ENCODE assay signal across 9 mouse cellular contexts in genomic region chr1:74094497-74095270, GRCm38 (mm10). TPM values are rescaled to one million over a fixed set of nuclear protein-coding genes. Genes with fewer than 3 reads are reported as not detected.
DNase-seq lines count a peak whose midpoint lies in the region; ATAC-seq and TF ChIP-seq lines count a peak whose summit lies in the region.
"Had no signal": no experiment of that assay in that cellular context is flagged by ENCODE, and none has a peak within 500 bp of the region (broad histone marks: within the 10 kb centered on the region; RNA-seq: fewer than 3 reads in every experiment).

No protein-coding gene starts in this region.

- no peak overlapping the region for H3K9ac ChIP-seq in limb, embryonic 15.5 days

- H3K4me1 ChIP-seq in lung, adult 2 months (ENCODE audit: control insufficient read depth, insufficient read depth, low read length) = peaks cover 15% of the 10 kb centered on the region
- H3K4me1 ChIP-seq in embryonic facial prominence, embryonic 10.5 days = peaks cover 95% of the 10 kb centered on the region
- H3K4me1 ChIP-seq in limb, embryonic 15.5 days = peaks cover 78% of the 10 kb centered on the region

- 61% methylated on average over 7 of the region's 7 CpGs for WGBS in lung, adult 2 months
- WGBS in embryonic facial prominence, embryonic 10.5 days = 48% methylated on average over 7 of the region's 7 CpGs
- 32% methylated on average over 7 of the region's 7 CpGs for WGBS in limb, embryonic 15.5 days

- DNase-seq in embryo, embryonic 10 days (ENCODE audit: low spot score) = peak; percentile 49
- no peak for DNase-seq in embryo, embryonic 9.5 days (ENCODE audit: extremely low spot score)
- peak; percentile 65 for DNase-seq in lung, postnatal 10 days
- no peak for DNase-seq in lung, adult 2 months
- DNase-seq in embryonic facial prominence, embryonic 10.5 days (ENCODE audit: low spot score) = peak; percentile 42
- DNase-seq in adrenal gland, postnatal 10 days = no peak
- no peak for DNase-seq in gastrocnemius, postnatal 4 days (ENCODE audit: low spot score in 2 of 2)

- ATAC-seq in limb, embryonic 15.5 days (ENCODE audit: insufficient number of reproducible peaks, low FRiP score, low TSS enrichment, low read depth) = no peak

- no peaks in the 10 kb centered on the region for H3K9me3 ChIP-seq in embryonic facial prominence, embryonic 10.5 days
- no peaks in the 10 kb centered on the region for H3K9me3 ChIP-seq in limb, embryonic 15.5 days

- H3K4me2 ChIP-seq in limb, embryonic 15.5 days = peak overlapping the region; percentile 27; the same call in 1 of the 2 replicates

- peaks cover 62% of the 10 kb centered on the region for H3K27me3 ChIP-seq in embryonic facial prominence, embryonic 10.5 days (replicated peaks; ENCODE audit: low read depth, poor library complexity, severe bottlenecking)
- peaks cover 11% of the 10 kb centered on the region for H3K27me3 ChIP-seq in limb, embryonic 15.5 days

- no peak overlapping the region for H3K4me3 ChIP-seq in lung, adult 2 months (replicated peaks; ENCODE audit: extremely low read depth, low read depth, low read length)
- no peak overlapping the region for H3K4me3 ChIP-seq in embryonic facial prominence, embryonic 10.5 days
- H3K4me3 ChIP-seq in limb, embryonic 15.5 days = no peak overlapping the region

- peak overlapping the region; percentile 73 for H3K27ac ChIP-seq in embryonic facial prominence, embryonic 10.5 days (replicated peaks)
- 0 out of 2 replicates have a peak overlapping the region, but pooled peaks have one; percentile 6 for H3K27ac ChIP-seq in limb, embryonic 15.5 days

- TF ChIP-seq POLR2A in lung, adult 2 months (IDR thresholded peaks at IDR 0.05; ENCODE audit: borderline replicate concordance, extremely low read depth, low read depth, low read length) = no peak

- TF ChIP-seq CTCF in lung, adult 2 months (IDR thresholded peaks at IDR 0.05; ENCODE audit: insufficient read depth, low read length) = no peak

- H3K36me3 ChIP-seq in embryonic facial prominence, embryonic 10.5 days (replicated peaks) = no peaks in the 10 kb centered on the region
- H3K36me3 ChIP-seq in limb, embryonic 15.5 days = no peaks in the 10 kb centered on the region

RNA-seq across cellular contexts. Expression of gene Tns1, which starts 29.6 kb away (rescaled TPM):
- polyA plus RNA-seq in lung, adult 2 months (2012; rRNA removed) = 781 and 1,078 TPM in 2 replicates
- polyA plus RNA-seq in embryonic facial prominence, embryonic 10.5 days (2016; fragmentation: Nextera tagmentation; extraction: Ambion mirVana) = 27.4 and 30.4 TPM in 2 replicates
- 59.9 and 65.2 TPM in 2 replicates for polyA plus RNA-seq in limb, embryonic 15.5 days (2015; fragmentation: Nextera tagmentation; extraction: Ambion mirVana)
- 100 to 1,000 TPM; 284 to 309 TPM for total RNA-seq in adrenal gland, postnatal 10 days (2021)
- total RNA-seq in gastrocnemius, postnatal 4 days (2021) = 100 to 1,000 TPM; 259 to 265 TPM

RNA-seq across cellular contexts. Expression of gene Rufy4, which starts 30.7 kb away (rescaled TPM):
- polyA plus RNA-seq in lung, adult 2 months (2012; rRNA removed) = 1.4 and 1.6 TPM in 2 replicates
- polyA plus RNA-seq in embryonic facial prominence, embryonic 10.5 days (2016; fragmentation: Nextera tagmentation; extraction: Ambion mirVana) = 0.06 and 0.15 TPM in 2 replicates
- polyA plus RNA-seq in limb, embryonic 15.5 days (2015; fragmentation: Nextera tagmentation; extraction: Ambion mirVana) = 0.35 and 0.84 TPM in 2 replicates
- 1 to 10 TPM; 3.4 to 4.3 TPM for total RNA-seq in adrenal gland, postnatal 10 days (2021)
- under 1 TPM; 0.52 to 0.54 TPM for total RNA-seq in gastrocnemius, postnatal 4 days (2021)
- total RNA-seq: layer of hippocampus, postnatal 25 days had no signal

RNA-seq across cellular contexts. Expression of gene Cxcr2, which starts 59.1 kb away (rescaled TPM):
- 3.2 and 6.4 TPM in 2 replicates for polyA plus RNA-seq in lung, adult 2 months (2012; rRNA removed)
- 0.05 and 0.22 TPM in 2 replicates for polyA plus RNA-seq in embryonic facial prominence, embryonic 10.5 days (2016; fragmentation: Nextera tagmentation; extraction: Ambion mirVana)
- 0.45 and 0.51 TPM in 2 replicates for polyA plus RNA-seq in limb, embryonic 15.5 days (2015; fragmentation: Nextera tagmentation; extraction: Ambion mirVana)
- total RNA-seq in adrenal gland, postnatal 10 days (2021) = 1 to 10 TPM in 1 of 2 experiments, under 1 TPM in 1; 0.48 to 1.6 TPM
- total RNA-seq in gastrocnemius, postnatal 4 days (2021) = under 1 TPM in 1 of 2 experiments, not detected in 1; 0.08 TPM
- total RNA-seq: layer of hippocampus, postnatal 25 days had no signal

Comparison
In these comparisons a context has a peak if more than half of its experiments do, and no peak if none do; other contexts are left out.
1. DNase-seq: peak in embryo, embryonic 10 days (single experiment), lung, postnatal 10 days (single experiment) and embryonic facial prominence, embryonic 10.5 days (single experiment); none in embryo, embryonic 9.5 days (single experiment), lung, adult 2 months (single experiment), adrenal gland, postnatal 10 days (single experiment) and gastrocnemius, postnatal 4 days (0 of 2).
2. RNA of gene Tns1, which starts 29.6 kb away (polyA plus RNA-seq): 781 to 1,078 TPM in lung, adult 2 months; 59.9 to 65.2 TPM in limb, embryonic 15.5 days and 27.4 to 30.4 TPM in embryonic facial prominence, embryonic 10.5 days; every median in the first group is over 10 times any median in the second.